Mouse (Mus musculus) lung, embryonic 16.5 days (tissue): ENCODE results near the gene Ankrd27. TPM values are rescaled to one million over a fixed set of nuclear protein-coding genes. Genes with fewer than 3 reads are reported as not detected.
"Not testable (repeated sequence)": the region's sequence is repeated elsewhere in the genome, so short reads cannot be mapped to it uniquely, and the experiment has no call there.

Source experiments
- ATAC-seq: fragments of 200-750 bp; cut with Nextera tagmentation; 2 replicates; pipeline ENCODE4 v1.8.0; 2017; ENCODE audit warnings: low read depth, mild to moderate bottlenecking, moderate library complexity
- H3K27ac ChIP-seq: fragments of 300-500 bp; sonication (generic); 2 replicates; pipeline ENCODE4 v1.5.1; 2014; ENCODE audit warnings: mild to moderate bottlenecking, control low read depth, low read length
- H3K27me3 ChIP-seq: fragments of 300-500 bp; sonication (generic); 2 replicates; pipeline ENCODE4 v1.6.1; 2014; ENCODE audit warnings: low read depth, low read length, mixed read lengths; ENCODE audit not compliant: control insufficient read depth, insufficient read depth
- H3K36me3 ChIP-seq: fragments of 300-500 bp; sonication (generic); 2 replicates; pipeline ENCODE4 v1.6.1; 2014; ENCODE audit warnings: low read length; ENCODE audit not compliant: control insufficient read depth, insufficient read depth
- H3K4me1 ChIP-seq: fragments of 300-500 bp; sonication (generic); replicated peaks from 2 replicates; pipeline ENCODE4 v1.6.1; 2014; ENCODE audit warnings: low read length, mixed read lengths; ENCODE audit not compliant: control insufficient read depth, insufficient read depth
- H3K4me2 ChIP-seq: fragments of 300-500 bp; sonication (generic); 2 replicates; pipeline ENCODE4 v1.6.1; 2014; ENCODE audit warnings: low read depth, low read length, control low read depth
- H3K4me3 ChIP-seq: fragments of 300-500 bp; sonication (generic); 2 replicates; pipeline ENCODE4 v1.5.1; 2014; ENCODE audit warnings: mild to moderate bottlenecking, low read length, control low read depth
- H3K9ac ChIP-seq: fragments of 300-500 bp; sonication (generic); 2 replicates; pipeline ENCODE4 v1.6.1; 2014; ENCODE audit warnings: low read length, control low read depth
- H3K9me3 ChIP-seq: fragments of 300-500 bp; sonication (generic); 2 replicates; pipeline ENCODE4 v1.6.1; 2016; ENCODE audit warnings: low read length; ENCODE audit not compliant: control insufficient read depth
- WGBS: fragments of 180-500 bp; shearing (Covaris S2); extraction: QIAGEN DNeasy Blood & Tissue Kit; methylation state at CpG from one replicate; pipeline ENCODE4 v1.1.7; 2014; 5-methylcytosine and 5-hydroxymethylcytosine counted together
- polyA plus RNA-seq: library from polyadenylated mRNA; unstranded; fragments of >200 nt; fragmentation: Nextera tagmentation; extraction: Ambion mirVana; gene quantifications from 2 replicates; pipeline ENCODE4 v1.2.1, GENCODE M21; 2015

Gene Ankrd27
- polyA plus RNA-seq, 1 experiment from 2014 or later, result 36.3 TPM

GRCm38 (mm10) chr7:35557577-35557976 is 28.5 kb upstream of the Ankrd27 start:
- no peaks in the 10 kb centered on the region for H3K36me3 ChIP-seq
- no peak overlapping the region for H3K9ac ChIP-seq
- no peaks in the 10 kb centered on the region for H3K27me3 ChIP-seq
- WGBS, result 51% methylated on average over 3 of the region's 3 CpGs
- no peak overlapping the region for H3K27ac ChIP-seq
- ATAC-seq, result no peak
- H3K4me3 ChIP-seq, result no peak overlapping the region
- H3K4me2 ChIP-seq, result no peak overlapping the region
- H3K9me3 ChIP-seq, result no peaks in the 10 kb centered on the region
- H3K4me1 ChIP-seq, result peaks cover 4% of the 10 kb centered on the region; the same call in 1 of the 2 replicates

- no peaks in the 10 kb centered on the region for H3K9me3 ChIP-seq
- no peak for ATAC-seq
- H3K27me3 ChIP-seq, result no peaks in the 10 kb centered on the region
- peaks cover 4% of the 10 kb centered on the region; the same call in 1 of the 2 replicates for H3K4me1 ChIP-seq
- no peak overlapping the region for H3K4me3 ChIP-seq
- H3K36me3 ChIP-seq, result no peaks in the 10 kb centered on the region
- 52% methylated on average over 2 of the region's 2 CpGs for WGBS
- H3K4me2 ChIP-seq, result no peak overlapping the region
- no peak overlapping the region for H3K27ac ChIP-seq
- no peak overlapping the region for H3K9ac ChIP-seq
Observed at GRCm38 (mm10) chr7:35558681-35559080, 27.4 kb upstream of the Ankrd27 start.

GRCm38 (mm10) chr7:35559838-35560237 is 26.2 kb upstream of the Ankrd27 start:
- 82% methylated on average over 3 of the region's 3 CpGs for WGBS

GRCm38 (mm10) chr7:35563071-35563470 is 23.0 kb upstream of the Ankrd27 start:
- ATAC-seq, result no peak
- 57% methylated on average over 11 of the region's 11 CpGs for WGBS
- H3K9me3 ChIP-seq, result no peaks in the 10 kb centered on the region
- H3K4me2 ChIP-seq, result no peak overlapping the region
- H3K27me3 ChIP-seq, result no peaks in the 10 kb centered on the region
- no peak overlapping the region for H3K9ac ChIP-seq
- no peaks in the 10 kb centered on the region for H3K4me1 ChIP-seq
- H3K4me3 ChIP-seq, result no peak overlapping the region
- no peak overlapping the region for H3K27ac ChIP-seq
- H3K36me3 ChIP-seq, result no peaks in the 10 kb centered on the region

More at GRCm38 (mm10) chr7:35559838-35560237, 26.2 kb upstream of the Ankrd27 start:
- Histone ChIP-seq H3K4me1 (peaks cover 4% of the 10 kb centered on the region; the same call in 1 of the 2 replicates), H3K4me3 (no peak overlapping the region), H3K9me3 (no peaks in the 10 kb centered on the region), H3K36me3 (no peaks in the 10 kb centered on the region), H3K4me2 (no peak overlapping the region), H3K9ac (no peak overlapping the region), H3K27me3 (no peaks in the 10 kb centered on the region), H3K27ac (no peak overlapping the region)
- ATAC-seq, result no peak

- Histone ChIP-seq H3K4me3 (no peak overlapping the region), H3K27ac (no peak overlapping the region), H3K27me3 (no peaks in the 10 kb centered on the region), H3K9me3 (no peaks in the 10 kb centered on the region), H3K4me1 (no peaks in the 10 kb centered on the region), H3K4me2 (no peak overlapping the region), H3K36me3 (no peaks in the 10 kb centered on the region), H3K9ac (no peak overlapping the region)
- WGBS, result 77% methylated on average over 2 of the region's 2 CpGs
- no peak for ATAC-seq
Observed at GRCm38 (mm10) chr7:35564067-35564865, 21.8 kb upstream of the Ankrd27 start.

GRCm38 (mm10) chr7:35564872-35565271 is 21.2 kb upstream of the Ankrd27 start:
- not testable (repeated sequence) for H3K27ac ChIP-seq, H3K9me3 ChIP-seq, H3K4me1 ChIP-seq, H3K4me2 ChIP-seq, H3K4me3 ChIP-seq, H3K9ac ChIP-seq, H3K36me3 ChIP-seq, ATAC-seq, H3K27me3 ChIP-seq
- WGBS, result 73% methylated on average over 10 of the region's 10 CpGs

- not testable (repeated sequence) for ATAC-seq, H3K27me3 ChIP-seq, H3K27ac ChIP-seq, H3K4me3 ChIP-seq, H3K4me1 ChIP-seq, H3K36me3 ChIP-seq, H3K9ac ChIP-seq, H3K9me3 ChIP-seq, H3K4me2 ChIP-seq
- WGBS, result 70% methylated on average over 13 of the region's 13 CpGs
Observed at GRCm38 (mm10) chr7:35565965-35566364, 20.1 kb upstream of the Ankrd27 start.

- not testable (repeated sequence) for H3K4me2 ChIP-seq, H3K27me3 ChIP-seq, ATAC-seq, H3K9me3 ChIP-seq, H3K27ac ChIP-seq, H3K9ac ChIP-seq, H3K36me3 ChIP-seq, H3K4me3 ChIP-seq, H3K4me1 ChIP-seq
- WGBS, result 89% methylated on average over 4 of the region's 4 CpGs
Observed at GRCm38 (mm10) chr7:35569724-35570123, 16.3 kb upstream of the Ankrd27 start.

- not testable (repeated sequence) for H3K27me3 ChIP-seq, H3K4me3 ChIP-seq, H3K4me1 ChIP-seq, H3K36me3 ChIP-seq, H3K9me3 ChIP-seq, H3K27ac ChIP-seq, H3K9ac ChIP-seq, ATAC-seq, H3K4me2 ChIP-seq
- 24% methylated on average over 6 of the region's 6 CpGs for WGBS
Observed at GRCm38 (mm10) chr7:35570883-35571282, 15.2 kb upstream of the Ankrd27 start.
